Mouse (Mus musculus) cerebellum, postnatal 10 days (tissue): ENCODE data around the gene Acat3.
"Not testable (repeated sequence)": the region's sequence is repeated elsewhere in the genome, so short reads cannot be mapped to it uniquely, and the experiment has no call there.

ENCODE experiments used
- DNase-seq, 2 experiments: peaks; one replicate each; pipeline ENCODE4 v3.0.0; 2021; ENCODE audit warnings: mixed read lengths in 2 of 2

The Acat3 gene

DNA sequence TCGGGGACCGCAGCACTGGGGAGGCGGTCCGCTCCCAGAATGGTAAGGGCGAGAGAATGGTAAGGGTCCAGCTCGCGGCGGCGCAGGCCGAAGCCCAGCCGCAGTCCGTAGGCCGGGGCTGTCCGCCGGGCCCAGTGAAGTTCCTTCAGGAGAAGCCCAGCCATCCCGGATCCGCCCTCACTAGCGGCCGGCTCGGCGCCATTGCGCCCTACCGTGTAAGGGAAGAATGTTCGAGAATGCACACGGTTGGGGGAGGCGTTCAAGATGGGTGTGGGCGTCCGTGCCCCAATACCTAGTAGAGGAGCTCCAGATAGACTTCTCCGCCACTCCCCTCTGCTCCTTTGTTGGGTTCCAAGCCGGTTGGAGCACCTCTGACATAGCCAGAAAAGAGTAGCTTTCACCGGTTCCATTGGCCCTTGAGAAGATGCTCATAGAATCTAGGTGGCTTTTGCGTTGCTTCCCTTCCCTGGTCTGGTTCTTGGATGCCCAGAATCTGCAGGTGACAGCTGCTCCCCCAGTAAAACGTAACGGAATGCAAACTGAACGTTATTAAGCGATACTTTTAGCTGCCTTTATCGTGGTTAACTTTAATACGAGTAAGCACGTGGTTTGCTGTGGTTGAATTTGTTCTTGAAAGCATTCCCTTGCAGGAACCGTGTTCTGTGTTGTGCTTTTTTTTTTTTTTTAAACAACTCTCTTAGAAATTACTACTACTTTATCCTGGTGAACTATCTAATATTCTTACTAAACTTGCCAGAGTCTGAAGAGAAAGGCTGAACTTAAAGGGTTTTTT lies 23.6 kb downstream of the Acat3 start:
- DNase-seq: no peak

DNA sequence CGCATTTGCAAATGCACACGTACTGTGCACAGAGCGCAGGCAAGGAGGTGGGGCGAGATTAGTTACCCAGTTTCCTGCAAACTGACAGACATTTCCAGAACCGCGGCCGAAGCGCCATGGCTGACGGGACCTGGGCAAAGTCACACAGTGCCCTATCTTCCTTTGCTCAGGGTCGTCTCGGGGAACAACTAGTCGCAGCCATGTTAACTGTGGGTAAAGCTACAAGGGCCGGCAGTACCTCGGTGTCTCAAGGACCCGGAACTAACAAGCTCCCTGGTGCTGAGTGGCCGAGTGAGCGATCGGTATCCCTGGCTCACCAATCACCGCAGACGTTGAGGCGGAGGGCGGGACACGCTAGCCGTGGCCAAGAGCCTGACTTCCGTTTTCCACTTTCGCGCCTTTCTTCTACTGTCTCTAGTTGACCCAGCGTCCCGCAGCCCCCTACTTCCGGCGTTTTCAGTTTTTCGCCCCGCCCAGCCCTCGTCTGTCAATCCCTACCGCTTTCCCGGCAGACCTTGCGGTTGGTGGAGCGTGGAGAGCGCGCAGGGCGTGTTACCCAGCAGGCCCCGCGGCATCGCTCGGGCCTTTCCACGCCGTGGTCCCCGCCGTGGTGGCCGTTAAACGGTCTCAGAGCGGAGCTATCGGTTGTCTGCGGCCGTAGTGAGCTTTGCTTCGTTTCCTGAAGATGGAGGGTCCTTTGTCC lies 24.4 kb downstream of the Acat3 start, which contains the start of gene Mrpl18:
TSS of gene Mrpl18 (minus strand) at position 465 of the 703 bp plus-strand sequence.
- peak; percentile 98 to 99 for DNase-seq

DNA sequence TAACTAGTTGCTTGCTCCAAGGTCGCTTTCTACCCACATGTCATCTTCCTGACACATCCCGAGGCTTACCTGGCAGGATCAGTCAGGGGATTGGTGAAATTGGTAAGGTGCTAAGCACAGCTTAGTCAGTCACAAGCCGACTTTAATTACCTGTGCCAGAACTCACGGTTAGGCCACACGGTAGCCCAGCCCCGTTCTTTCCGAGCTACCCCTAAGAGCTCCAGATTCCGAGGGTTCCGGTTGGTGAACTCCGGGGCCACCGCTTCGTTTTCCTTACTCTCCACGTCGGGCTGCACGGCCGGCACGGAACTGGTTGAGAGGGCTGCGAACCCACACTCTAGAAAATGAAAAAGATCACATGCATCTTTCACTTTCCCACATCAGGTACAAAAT lies 24.9 kb downstream of the Acat3 start, which contains the start of gene Tcp1:
TSS of gene Tcp1 (plus strand) at position 214 of the 393 bp plus-strand sequence.
- DNase-seq: peak in 1 of 2 experiments; percentile 51

DNA sequence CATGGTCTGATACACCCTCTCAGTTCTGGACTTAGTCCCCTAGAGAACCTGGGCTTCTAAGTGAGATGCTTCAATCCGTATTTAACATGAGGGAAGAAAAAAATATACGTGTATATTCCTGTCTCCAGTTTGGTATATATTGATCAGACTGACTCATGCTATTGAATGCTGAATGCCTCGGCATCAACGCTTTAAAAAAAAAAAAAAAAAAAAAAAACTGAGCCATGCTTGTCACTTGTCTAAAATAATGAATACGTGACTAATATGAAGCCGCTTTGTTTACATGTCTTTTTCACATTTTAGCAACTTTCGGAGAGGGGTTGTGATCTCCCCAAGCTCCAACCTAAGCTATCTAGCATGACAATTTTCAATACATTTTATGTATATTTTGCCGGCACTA lies 30.0 kb downstream of the Acat3 start:
- no peak for DNase-seq

DNA sequence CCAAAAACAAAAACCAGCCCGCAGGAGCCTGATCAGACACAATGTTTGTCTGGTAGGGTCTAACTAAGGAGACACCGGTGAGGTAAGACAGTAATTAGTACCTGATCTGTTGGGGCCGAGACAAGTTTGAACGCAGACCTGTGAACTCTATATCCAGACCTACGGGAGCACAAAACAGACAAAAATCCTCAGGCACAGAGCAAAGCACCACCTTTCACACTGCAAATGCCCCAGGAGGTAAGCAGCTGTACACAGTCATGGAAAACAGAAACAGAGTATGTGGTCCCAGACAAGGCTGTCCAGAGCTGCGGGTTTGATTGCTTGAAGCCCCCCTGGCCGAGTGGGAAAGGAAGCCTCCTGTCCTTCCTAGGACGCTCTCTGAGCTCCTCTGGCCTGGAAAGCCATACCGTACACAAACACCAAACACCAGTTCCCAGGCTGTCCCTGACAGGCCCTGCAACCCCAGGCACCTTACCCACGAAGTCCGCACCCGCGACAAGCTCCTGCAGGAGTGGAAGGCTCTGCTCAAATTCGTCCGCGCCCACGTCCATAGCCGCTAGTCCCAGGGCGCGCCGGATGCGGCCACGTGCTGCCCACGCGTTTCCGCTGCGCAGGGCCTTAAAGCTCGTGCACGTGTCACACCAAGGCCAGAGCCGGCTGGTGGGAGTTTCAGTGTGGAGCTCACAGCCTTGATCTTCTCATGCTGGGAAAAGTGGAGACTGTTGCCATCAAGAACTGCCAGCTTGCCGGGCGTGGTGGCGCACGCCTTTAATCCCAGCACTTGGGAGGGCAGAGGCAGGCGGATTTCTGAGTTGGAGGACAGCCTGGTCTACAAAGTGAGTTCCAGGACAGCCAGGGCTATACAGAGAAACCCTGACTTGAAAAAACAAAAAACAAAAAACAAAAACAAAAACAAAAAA lies 30.8 kb downstream of the Acat3 start, which contains the start of gene Pnldc1:
TSS of gene Pnldc1 (minus strand) at position 870 of the 920 bp plus-strand sequence.
- DNase-seq: no peak

DNA sequence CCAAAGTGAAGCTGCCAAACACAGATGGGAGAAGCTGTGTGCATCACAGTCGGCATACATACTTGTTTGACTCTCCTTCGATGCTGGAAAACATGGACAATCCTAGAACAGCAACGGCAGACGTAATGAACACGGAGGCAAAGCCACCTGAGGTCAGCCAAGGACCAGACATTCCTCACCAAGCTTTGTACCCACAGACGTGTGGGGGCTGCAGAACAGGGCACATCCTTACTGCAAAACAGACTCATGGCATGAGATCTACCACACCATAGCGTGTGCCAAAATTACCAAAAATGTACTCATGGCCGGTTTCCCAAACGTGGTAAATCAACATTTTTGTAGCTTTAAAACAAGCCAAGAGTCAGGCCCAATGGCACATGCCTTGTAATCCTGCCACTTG lies 34.0 kb downstream of the Acat3 start:
- no peak for DNase-seq

DNA sequence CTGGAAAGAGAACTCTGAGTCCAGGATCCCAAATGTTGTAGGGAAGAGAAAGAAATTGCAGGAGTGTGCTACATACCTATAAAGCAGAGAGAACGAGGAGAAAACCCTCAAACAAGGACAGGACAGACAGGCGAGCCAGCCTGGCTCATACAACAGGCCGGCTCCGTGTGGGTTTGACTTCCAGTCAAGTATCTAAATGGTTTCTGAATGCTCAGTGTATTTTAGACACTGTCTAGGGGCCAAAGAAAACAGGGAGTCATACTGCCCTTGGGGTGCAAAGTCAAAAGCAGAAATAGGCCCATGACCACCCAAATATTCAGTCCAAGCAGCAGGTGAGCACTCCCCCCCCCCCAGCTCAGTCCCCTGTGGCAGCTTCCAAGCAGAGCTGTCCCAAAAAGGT lies 34.6 kb downstream of the Acat3 start:
- DNase-seq: no peak

DNA sequence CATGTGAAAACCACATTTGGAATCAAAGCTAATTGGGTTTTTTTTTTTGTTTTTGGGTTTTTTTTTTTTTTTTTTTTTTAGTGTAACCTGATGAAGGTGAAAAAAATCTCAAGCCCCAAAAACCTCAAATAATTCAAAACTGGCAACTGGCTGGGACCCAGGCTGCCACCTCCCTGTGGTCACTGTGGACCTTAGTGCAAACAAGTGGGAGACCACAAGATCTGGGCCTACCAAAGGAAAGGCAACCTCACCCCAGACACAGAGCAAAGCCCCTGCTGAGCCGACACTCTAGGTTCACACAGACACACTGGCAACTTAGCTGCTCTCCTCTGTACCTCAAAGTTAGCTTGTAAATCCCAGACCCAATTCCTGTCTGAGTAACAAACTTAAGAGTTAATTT lies 36.1 kb downstream of the Acat3 start:
- DNase-seq: no peak

DNA sequence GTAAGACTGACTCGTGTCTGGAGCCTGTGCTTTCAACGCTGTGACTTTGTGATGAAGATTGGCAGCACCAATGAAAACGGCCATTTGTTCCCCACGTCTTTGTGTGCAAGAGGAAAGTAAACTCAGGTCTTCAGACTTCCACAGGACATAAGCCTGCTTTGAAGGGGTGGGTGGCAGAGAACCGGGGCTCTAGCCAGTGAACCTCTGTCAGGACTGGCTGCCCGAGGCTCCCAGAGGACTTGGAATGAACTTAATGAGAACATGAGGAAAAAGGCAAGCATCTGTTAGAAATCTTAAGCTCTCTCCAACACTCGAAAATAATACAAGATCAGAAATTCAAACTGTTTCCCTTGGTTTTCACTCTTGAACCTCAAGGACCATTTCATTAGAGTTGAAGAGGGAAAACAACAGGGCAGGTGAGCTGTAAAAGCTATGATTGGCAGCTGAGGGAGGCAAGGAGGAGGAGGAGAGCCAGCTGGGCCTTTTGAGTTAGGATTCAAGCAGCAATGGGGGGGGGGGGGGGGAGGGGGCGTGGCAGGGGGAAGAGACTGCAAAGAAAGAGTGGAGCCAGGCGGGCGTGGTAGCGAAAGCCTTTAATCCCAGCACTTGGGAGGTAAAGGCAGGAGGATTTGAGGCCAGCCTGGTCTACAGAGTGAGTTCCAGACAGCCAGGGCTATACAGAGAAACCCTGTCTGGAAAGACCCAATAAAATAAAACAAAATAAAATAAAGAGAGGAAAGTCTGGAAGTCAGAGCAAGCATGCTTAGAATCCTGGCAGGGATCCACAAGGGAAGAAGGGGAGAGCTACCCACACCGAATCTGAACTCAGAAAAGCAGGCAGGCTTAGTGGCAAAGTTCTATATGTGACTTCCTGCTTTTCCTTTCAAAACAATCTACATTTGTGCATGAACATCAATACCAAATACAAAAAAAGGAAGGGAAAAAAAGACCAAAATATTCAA lies 36.7 kb downstream of the Acat3 start:
- no peak for DNase-seq

DNA sequence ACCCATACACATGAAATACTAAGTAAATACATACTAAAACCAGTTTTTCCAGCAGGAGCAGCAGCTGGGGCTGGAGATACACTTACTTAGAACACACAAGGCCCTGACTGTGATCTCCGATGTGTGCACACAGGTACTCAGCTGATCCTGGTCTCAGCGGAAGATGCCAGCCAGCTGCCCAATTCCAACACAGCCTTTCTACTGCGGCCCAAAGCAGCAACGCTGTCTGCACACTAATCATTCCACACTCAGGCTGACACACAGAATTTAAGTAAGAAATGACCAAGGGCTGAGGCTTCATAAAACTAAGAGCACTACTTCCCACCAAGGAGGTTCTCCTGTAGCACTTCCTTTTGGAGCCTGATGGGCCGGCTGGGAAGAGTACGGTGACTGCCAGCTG lies 38.1 kb downstream of the Acat3 start:
- no peak for DNase-seq

DNA sequence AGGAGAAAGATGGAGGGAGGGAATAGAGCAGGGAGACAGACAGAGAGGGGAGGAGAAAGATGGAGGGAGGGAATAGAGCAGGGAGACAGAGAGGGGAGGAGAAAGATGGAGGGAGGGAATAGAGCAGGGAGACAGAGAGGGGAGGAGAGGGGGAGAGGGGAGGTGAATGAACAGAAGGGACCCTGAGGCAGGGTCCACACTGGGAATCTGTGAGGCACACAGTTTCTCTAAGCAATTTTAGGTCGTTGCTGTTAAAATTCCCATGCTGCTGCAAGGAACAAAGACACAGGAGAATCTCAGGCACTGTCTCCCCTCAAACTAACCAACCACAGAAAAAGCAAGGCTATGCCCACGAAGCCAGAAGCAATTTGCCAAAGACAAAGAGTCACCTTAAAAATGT lies 41.8 kb downstream of the Acat3 start:
- DNase-seq: not testable (repeated sequence)

DNA sequence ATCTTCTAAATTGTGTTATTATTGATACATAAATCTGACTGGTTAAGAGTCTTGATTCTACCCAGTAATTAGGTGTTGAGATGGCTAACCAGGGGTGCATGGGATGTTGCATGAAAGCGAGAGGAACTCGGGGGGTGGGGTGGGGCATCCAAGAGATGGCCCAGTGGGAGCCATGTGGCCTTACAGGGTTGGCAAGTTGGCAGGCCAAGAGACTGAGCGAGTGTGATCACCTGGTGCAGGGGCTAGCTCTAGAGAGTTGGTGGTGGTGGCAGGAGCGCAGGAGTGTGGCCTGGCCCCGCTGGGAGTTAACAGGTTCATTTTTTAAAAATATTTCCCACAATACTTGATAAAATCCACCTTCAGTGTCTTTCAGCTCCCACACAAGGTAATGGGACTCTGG lies 42.7 kb downstream of the Acat3 start:
- DNase-seq: no peak

DNA sequence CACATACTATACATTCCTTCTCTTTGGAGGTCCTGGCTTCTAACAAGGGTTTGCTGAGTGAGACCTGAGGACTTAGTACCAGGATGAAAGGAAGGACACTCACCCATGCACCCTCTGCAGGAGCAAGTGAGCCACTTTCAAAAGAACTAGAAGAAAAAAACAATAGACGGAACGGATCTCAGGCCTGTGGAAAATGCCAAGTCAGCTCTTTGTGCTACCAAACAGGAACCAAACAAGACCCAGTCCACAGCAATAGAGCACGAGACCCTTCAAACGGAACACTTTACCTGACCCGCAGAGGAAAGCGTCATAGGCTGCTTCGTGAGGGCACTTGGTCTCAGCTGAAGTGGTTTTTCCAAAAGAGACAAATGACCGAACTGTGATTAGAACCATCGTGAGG lies 48.4 kb downstream of the Acat3 start:
- DNase-seq: no peak

DNA sequence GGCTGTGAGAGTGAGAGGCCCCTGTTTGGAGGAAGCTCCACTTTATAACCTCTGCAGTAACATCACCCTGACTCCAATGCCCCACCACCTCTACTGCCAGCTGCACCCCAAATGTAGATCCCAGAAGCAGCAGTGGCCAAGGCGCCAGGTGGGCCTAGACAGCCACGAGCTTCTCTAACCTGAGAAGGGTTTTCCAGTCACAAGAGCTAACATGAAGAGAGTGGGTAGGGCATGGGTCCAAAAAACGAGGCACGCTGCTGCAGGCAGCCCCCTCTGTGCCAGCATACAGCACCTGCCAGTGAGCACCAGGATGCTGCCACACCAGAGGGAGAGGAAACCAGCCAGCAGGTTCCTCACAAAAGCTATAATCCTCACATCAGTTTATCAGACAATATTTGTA lies 49.3 kb downstream of the Acat3 start:
- peak; percentile 74 to 80 for DNase-seq

DNA sequence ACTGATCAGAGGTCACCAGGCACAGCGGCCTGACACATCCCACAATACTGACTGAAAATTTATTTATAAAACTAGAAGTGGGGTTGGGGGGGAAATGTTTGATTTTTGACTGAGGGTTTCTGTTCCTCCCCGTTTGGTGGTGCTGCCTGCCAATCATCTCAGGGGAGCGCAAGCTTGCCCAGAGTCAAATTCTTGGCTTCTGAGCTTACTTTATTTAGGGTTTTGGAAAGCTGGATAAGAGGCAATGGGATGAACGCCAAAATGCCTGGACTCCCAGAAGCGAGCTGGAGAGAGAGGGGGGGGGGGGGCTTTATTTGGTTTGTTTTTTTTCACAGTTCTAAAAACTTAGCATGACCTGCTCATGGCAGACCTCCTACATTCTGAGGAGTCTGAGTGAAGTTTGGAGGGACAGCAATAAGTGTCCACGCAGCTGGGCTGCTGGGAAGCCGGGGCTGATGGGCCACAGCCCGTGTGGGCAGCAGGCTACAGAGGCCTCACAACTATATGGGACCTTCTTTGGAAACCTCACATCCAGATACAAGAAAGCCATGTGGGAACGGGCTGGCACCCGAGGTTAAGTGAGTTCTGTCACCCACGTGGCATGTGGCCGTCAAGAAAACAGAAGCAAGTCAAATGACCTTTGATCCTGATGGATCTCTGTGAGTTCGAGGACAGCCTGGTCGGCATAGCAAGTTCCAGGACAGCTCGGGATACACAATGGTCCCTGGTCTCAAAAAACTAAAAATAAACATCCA lies 53.2 kb downstream of the Acat3 start:
- peak in 1 of 2 experiments; percentile 34 for DNase-seq

DNA sequence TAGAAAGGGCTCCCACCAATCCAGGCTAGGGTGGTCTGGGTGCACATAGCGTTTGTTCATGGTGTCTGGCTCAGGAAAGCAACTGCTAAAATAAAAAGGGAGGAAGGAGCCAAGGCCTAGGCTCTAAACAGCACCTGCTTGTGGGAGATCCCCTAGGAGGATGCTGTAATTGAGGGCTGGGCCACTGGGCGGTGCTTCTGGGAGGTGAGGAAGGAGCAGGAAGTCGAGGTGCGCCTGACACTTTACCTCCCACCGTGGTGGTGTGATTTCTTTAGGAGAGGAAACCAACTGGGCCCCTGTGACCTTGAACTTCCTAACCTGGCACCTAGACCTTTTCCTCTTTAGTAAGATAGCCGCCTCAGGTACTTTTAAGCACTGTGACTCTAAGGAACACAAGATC lies 53.8 kb downstream of the Acat3 start:
- DNase-seq: no peak

DNA sequence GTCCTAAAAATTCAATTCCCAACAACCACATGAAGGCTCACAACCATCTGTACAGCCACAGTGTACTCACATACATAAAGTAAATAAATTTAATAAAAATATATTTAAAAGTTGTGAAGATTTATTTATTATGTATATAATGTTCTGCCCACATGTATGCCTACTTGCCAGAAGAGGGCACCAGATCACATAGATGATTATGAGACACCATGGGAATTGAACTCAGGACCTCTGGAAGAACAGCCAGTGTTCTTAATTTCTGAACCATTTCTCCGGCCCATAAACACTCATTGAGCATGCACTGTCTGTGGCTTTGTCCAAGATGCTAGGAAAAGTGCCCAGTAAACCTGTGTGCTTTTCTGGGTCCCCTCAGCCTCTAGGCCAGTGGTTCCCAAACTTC lies 59.2 kb downstream of the Acat3 start:
- no peak for DNase-seq

DNA sequence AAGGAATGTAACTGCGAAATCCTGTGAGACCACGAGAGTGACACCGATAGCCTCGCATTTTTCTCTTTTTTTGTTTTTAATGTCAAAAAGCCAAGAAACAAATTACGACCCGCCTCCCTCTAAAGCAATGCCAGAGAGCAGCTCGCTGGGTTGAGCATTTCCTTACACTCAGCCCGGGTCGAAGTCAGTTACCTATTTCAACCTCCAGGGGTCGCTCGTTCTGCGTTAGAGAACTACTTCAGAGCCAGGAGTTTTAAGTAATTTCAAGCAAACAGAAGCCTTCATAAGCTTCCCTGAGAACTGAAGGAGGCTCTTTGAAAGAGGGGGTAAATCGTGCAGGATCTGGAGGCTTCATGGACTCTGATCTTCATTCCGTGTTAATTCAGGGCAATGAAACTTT lies 60.2 kb downstream of the Acat3 start:
- peak; percentile 88 to 92 for DNase-seq

DNA sequence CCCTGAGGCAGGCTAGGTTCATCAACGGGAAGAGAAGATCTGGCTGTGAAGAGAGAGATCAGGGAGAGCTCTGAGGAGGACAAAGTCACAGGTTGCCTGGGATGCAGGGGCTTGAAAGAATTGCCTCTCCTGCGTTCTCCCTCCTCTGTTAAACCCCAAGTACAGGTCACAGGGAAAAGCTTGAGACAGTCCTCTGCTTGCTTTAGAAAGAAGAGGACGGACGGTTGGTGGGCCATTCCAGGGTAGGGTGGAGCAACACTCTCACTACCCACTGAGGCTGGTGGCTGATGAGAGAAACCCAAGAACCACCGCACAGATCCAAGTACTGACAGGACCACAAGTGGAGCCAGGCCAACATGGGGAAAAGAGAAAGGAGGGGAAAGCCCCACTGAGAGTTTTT lies 64.7 kb downstream of the Acat3 start, which contains the start of gene Mrgprh:
TSS of gene Mrgprh (plus strand) at position 301 of the 400 bp plus-strand sequence.
- no peak for DNase-seq
